Mouse (Mus musculus) MEL (cell line): ENCODE results near the gene Racgap1. TPM values are rescaled to one million over a fixed set of nuclear protein-coding genes. Genes with fewer than 3 reads are reported as not detected.

Experiments used
- DNase-seq: peaks from one replicate; pipeline ENCODE4 v3.0.0; 2011; ENCODE audit warnings: low read depth, low spot score
- H3K27ac ChIP-seq: 2 replicates; pipeline ENCODE4 v1.5.1; 2012; ENCODE audit warnings: low read depth, mild to moderate bottlenecking, control low read depth, low read length, moderate library complexity; ENCODE audit not compliant: control insufficient read depth
- H3K27me3 ChIP-seq, 2 experiments: fragments of 150-350 bp in 1 of 2; sonication (generic) in 1 of 2; 2 replicates each; pipeline ENCODE4 v1.6.1; 2012; ENCODE audit warnings: low read length in 2 of 2, mild to moderate bottlenecking in 2 of 2, improper control_type of control experiment in 1 of 2, moderate library complexity in 1 of 2; ENCODE audit not compliant: insufficient read depth in 2 of 2, control insufficient read depth in 1 of 2
- H3K36me3 ChIP-seq, 2 experiments: 2 replicates each; pipeline ENCODE4 v1.6.1; 2012 to 2014; ENCODE audit warnings: low read length in 2 of 2, improper control_type of control experiment in 1 of 2, inconsistent platforms in 1 of 2, mild to moderate bottlenecking in 1 of 2; ENCODE audit not compliant: insufficient read depth in 2 of 2, control insufficient read depth in 1 of 2
- H3K4me1 ChIP-seq, 2 experiments: fragments of 150-350 bp in 1 of 2; sonication (generic) in 1 of 2; 2 replicates each; pipeline ENCODE4 v1.6.1; 2012; ENCODE audit warnings: low read length in 2 of 2, improper control_type of control experiment in 1 of 2, mild to moderate bottlenecking in 1 of 2; ENCODE audit not compliant: insufficient read depth in 2 of 2, control insufficient read depth in 1 of 2
- H3K4me3 ChIP-seq, 2 experiments: fragments of 150-350 bp in 1 of 2; sonication (generic) in 1 of 2; 2 replicates each; pipeline ENCODE4 v1.5.1; 2012; ENCODE audit warnings: low read depth in 2 of 2, low read length in 2 of 2, mild to moderate bottlenecking in 2 of 2, moderate library complexity in 2 of 2, control low read depth in 1 of 2, improper control_type of control experiment in 1 of 2; ENCODE audit not compliant: control insufficient read depth in 1 of 2, insufficient read depth in 1 of 2
- H3K79me2 ChIP-seq: 2 replicates; pipeline ENCODE4 v1.6.1; 2012; ENCODE audit warnings: mild to moderate bottlenecking, low read length, moderate library complexity; ENCODE audit not compliant: control insufficient read depth, poor library complexity, insufficient read depth
- H3K9ac ChIP-seq: 2 replicates; pipeline ENCODE4 v1.6.1; 2012; ENCODE audit warnings: low read depth, mild to moderate bottlenecking, control low read depth, low read length, moderate library complexity; ENCODE audit not compliant: control insufficient read depth, poor library complexity, severe bottlenecking
- H3K9me3 ChIP-seq: fragments of 150-350 bp; sonication (generic); replicated peaks from 2 replicates; pipeline ENCODE4 v1.6.1; 2012; ENCODE audit warnings: mild to moderate bottlenecking, low read length, improper control_type of control experiment, moderate library complexity; ENCODE audit not compliant: insufficient read depth
- CHD2 ChIP-seq: IDR thresholded peaks from 2 replicates; pipeline ENCODE4 v1.6.1; 2011; ENCODE audit warnings: low read length, improper control_type of control experiment
- CTCF ChIP-seq, 3 experiments: IDR thresholded peaks in 2 of 3; conservative IDR thresholded peaks in 1 of 3; 2 replicates each; pipeline ENCODE4 v1.5.1; 2011 to 2012; ENCODE audit warnings: low read length in 3 of 3, low read depth in 2 of 3, mild to moderate bottlenecking in 2 of 3, improper control_type of control experiment in 1 of 3, inconsistent platforms in 1 of 3, mixed read lengths in 1 of 3, moderate library complexity in 1 of 3; ENCODE audit not compliant: control insufficient read depth in 1 of 3, insufficient read depth in 1 of 3, poor library complexity in 1 of 3, severe bottlenecking in 1 of 3
- ELF1 ChIP-seq: IDR thresholded peaks from 2 replicates; pipeline ENCODE4 v1.6.1; 2014; ENCODE audit warnings: low read depth, mild to moderate bottlenecking, inconsistent platforms, low read length, improper control_type of control experiment, moderate library complexity
- EP300 ChIP-seq, 2 experiments: IDR thresholded peaks; 2 replicates each; pipeline ENCODE4 v1.6.1; 2011; ENCODE audit warnings: improper control_type of control experiment in 2 of 2, low read length in 2 of 2, low read depth in 1 of 2, mild to moderate bottlenecking in 1 of 2
- ETS1 ChIP-seq: IDR thresholded peaks from 2 replicates; pipeline ENCODE4 v1.6.1; 2012; ENCODE audit warnings: low read depth, mild to moderate bottlenecking, inconsistent platforms, low read length, improper control_type of control experiment, moderate library complexity
- GATA1 ChIP-seq: IDR thresholded peaks from 2 replicates; pipeline ENCODE4 v1.6.1; 2011; ENCODE audit warnings: low read depth, low read length, improper control_type of control experiment
- JUND ChIP-seq: IDR thresholded peaks from 2 replicates; pipeline ENCODE4 v1.6.1; 2011; ENCODE audit warnings: low read depth, mild to moderate bottlenecking, improper control_type of control experiment, low read length
- KAT2A ChIP-seq: conservative IDR thresholded peaks from 2 replicates; pipeline ENCODE4 v1.6.1; 2012; ENCODE audit warnings: low read depth, low read length, improper control_type of control experiment, inconsistent platforms
- MAX ChIP-seq: IDR thresholded peaks from 2 replicates; pipeline ENCODE4 v1.6.1; 2011; ENCODE audit warnings: low read length, improper control_type of control experiment
- MAZ ChIP-seq: IDR thresholded peaks from 2 replicates; pipeline ENCODE4 v1.6.1; 2012; ENCODE audit warnings: low read depth, mild to moderate bottlenecking, inconsistent platforms, low read length, improper control_type of control experiment
- MEF2A ChIP-seq: IDR thresholded peaks from 2 replicates; pipeline ENCODE4 v1.6.1; 2014; ENCODE audit warnings: low read depth, mild to moderate bottlenecking, inconsistent platforms, low read length, improper control_type of control experiment; ENCODE audit not compliant: poor library complexity, insufficient replicate concordance, severe bottlenecking; ENCODE audit errors: extremely low read depth
- MXI1 ChIP-seq: IDR thresholded peaks from 2 replicates; pipeline ENCODE4 v1.6.1; 2011; ENCODE audit warnings: mild to moderate bottlenecking, low read depth, low read length, improper control_type of control experiment
- POLR2A ChIP-seq, 2 experiments: IDR thresholded peaks; 2 replicates each; pipeline ENCODE4 v1.6.1; 2011 to 2012; ENCODE audit warnings: low read length in 2 of 2, mild to moderate bottlenecking in 2 of 2, control low read depth in 1 of 2, improper control_type of control experiment in 1 of 2, low read depth in 1 of 2, moderate library complexity in 1 of 2; ENCODE audit not compliant: control insufficient read depth in 1 of 2, insufficient read depth in 1 of 2, poor library complexity in 1 of 2
- POLR2AphosphoS5 ChIP-seq: IDR thresholded peaks from 2 replicates; pipeline ENCODE4 v1.6.1; 2012; ENCODE audit warnings: low read depth, borderline replicate concordance, mild to moderate bottlenecking, inconsistent platforms, low read length, moderate library complexity, mixed read lengths
- SIN3A ChIP-seq: IDR thresholded peaks from 2 replicates; pipeline ENCODE4 v1.6.1; 2012; ENCODE audit warnings: low read length, improper control_type of control experiment, inconsistent platforms
- SMC3 ChIP-seq: IDR thresholded peaks from 2 replicates; pipeline ENCODE4 v1.6.1; 2011; ENCODE audit warnings: low read depth, low read length, improper control_type of control experiment
- TAL1 ChIP-seq: IDR thresholded peaks from 2 replicates; pipeline ENCODE4 v1.6.1; 2012; ENCODE audit warnings: mild to moderate bottlenecking, inconsistent platforms, low read length, moderate library complexity, mixed read lengths
- TCF12 ChIP-seq: IDR thresholded peaks from 2 replicates; pipeline ENCODE4 v1.6.1; 2014; ENCODE audit warnings: low read depth, mild to moderate bottlenecking, inconsistent platforms, low read length, improper control_type of control experiment, moderate library complexity
- UBTF ChIP-seq: IDR thresholded peaks from 2 replicates; pipeline ENCODE4 v1.6.1; 2012; ENCODE audit warnings: low read depth, mild to moderate bottlenecking, inconsistent platforms, low read length, improper control_type of control experiment, moderate library complexity, borderline replicate concordance; ENCODE audit not compliant: insufficient read depth
- USF2 ChIP-seq, 2 experiments: IDR thresholded peaks; 2 replicates each; pipeline ENCODE4 v1.6.1; 2011 to 2012; ENCODE audit warnings: improper control_type of control experiment in 2 of 2, low read length in 2 of 2, borderline replicate concordance in 1 of 2, inconsistent platforms in 1 of 2, low read depth in 1 of 2, mild to moderate bottlenecking in 1 of 2; ENCODE audit not compliant: insufficient read depth in 1 of 2
- ZC3H11A ChIP-seq: IDR thresholded peaks from 2 replicates; pipeline ENCODE4 v1.6.1; 2012; ENCODE audit warnings: low read depth, mild to moderate bottlenecking, inconsistent platforms, low read length, improper control_type of control experiment
- ZKSCAN1 ChIP-seq: IDR thresholded peaks from 2 replicates; pipeline ENCODE4 v1.6.1; 2012; ENCODE audit warnings: low read depth, mild to moderate bottlenecking, inconsistent platforms, low read length, improper control_type of control experiment, moderate library complexity
- ZNF384 ChIP-seq: IDR thresholded peaks from 2 replicates; pipeline ENCODE4 v1.6.1; 2012; ENCODE audit warnings: low read depth, mild to moderate bottlenecking, inconsistent platforms, low read length, improper control_type of control experiment
- polyA plus RNA-seq, 2 experiments: library from polyadenylated mRNA; stranded (reverse) in 1 of 2; unstranded in 1 of 2; fragments of >175 nt in 1 of 2; fragments of >200 nt in 1 of 2; gene quantifications; 2 replicates each; pipeline versions ENCODE4 v1.2.1 to v1.2.4; 2012; ENCODE audit warnings: low replicate concordance in 2 of 2, low read depth in 1 of 2; ENCODE audit not compliant: insufficient read length in 2 of 2, insufficient read depth in 1 of 2, missing spikeins in 1 of 2
- total RNA-seq: library from RNA; depleted of rRNA; stranded (reverse); fragments of 300-350 nt; gene quantifications from 2 replicates; pipeline ENCODE4 v1.2.3, GENCODE M21; 2012

Racgap1 gene
- total and polyA plus RNA-seq, 3 experiments = 126 to 367 (median 149) TPM

DNA sequence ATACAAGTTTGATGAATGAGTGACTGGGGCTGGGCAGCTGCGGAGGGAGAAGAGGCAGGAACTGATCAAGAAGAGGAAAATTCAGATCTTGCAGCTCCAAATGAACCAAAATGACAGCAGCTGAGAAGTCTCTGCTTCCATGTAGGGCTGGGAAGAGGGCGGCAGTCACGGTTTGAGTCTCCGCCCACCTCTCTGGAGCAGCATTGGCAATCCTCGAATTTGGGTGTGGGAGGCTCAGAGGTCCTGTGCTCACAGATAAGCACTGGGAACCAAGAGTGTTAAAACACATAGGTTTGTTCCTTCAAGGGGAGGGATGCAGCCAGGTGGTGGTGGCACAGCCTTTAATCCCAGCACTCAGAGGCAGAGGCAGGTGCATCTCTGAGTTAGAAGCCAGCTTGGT, 44.9 kb downstream of the Racgap1 start:
- Histone ChIP-seq H3K79me2 (no peaks in the 10 kb centered on the region), H3K9ac (no peak overlapping the region), H3K4me1 (peaks cover 0 to 22% of the 10 kb centered on the region in 2 experiments; a peak in 3 of 4 replicates), H3K27ac (no peak overlapping the region), H3K27me3 (peaks cover 6 to 18% of the 10 kb centered on the region in 2 experiments), H3K4me3 (no peak overlapping the region), H3K36me3 (peaks cover 0 to 11% of the 10 kb centered on the region in 2 experiments; a peak in 2 of 4 replicates), H3K9me3 (no peaks in the 10 kb centered on the region)
- peak; percentile 58 for TF ChIP-seq TAL1
- 0 out of 2 replicates have a peak, but pooled peaks have one; percentile 48 for TF ChIP-seq TCF12
- no peak for TF ChIP-seq MEF2A
- TF ChIP-seq CTCF (IDR thresholded peaks at IDR 0.05 in 2 of 3, conservative IDR thresholded peaks at IDR 0.05 in 1 of 3; ENCODE audit: control insufficient read depth in 1 of 3, insufficient read depth in 1 of 3, low read depth in 2 of 3, low read length in 3 of 3, poor library complexity in 1 of 3, severe bottlenecking in 1 of 3) = no peak
- TF ChIP-seq USF2 (IDR thresholded peaks at IDR 0.05; ENCODE audit: borderline replicate concordance in 1 of 2, insufficient read depth in 1 of 2, low read depth in 1 of 2, low read length in 2 of 2) = no peak
- no peak for TF ChIP-seq MAX
- TF ChIP-seq POLR2AphosphoS5 = no peak
- no peak for TF ChIP-seq ZKSCAN1
- no peak for TF ChIP-seq CHD2
- no peak for TF ChIP-seq MXI1
- TF ChIP-seq JUND = no peak
- TF ChIP-seq MAZ = no peak
- no peak for TF ChIP-seq UBTF
- no peak for TF ChIP-seq ETS1
- TF ChIP-seq EP300 (IDR thresholded peaks at IDR 0.05; ENCODE audit: low read depth in 1 of 2, low read length in 2 of 2) = peak in 1 of 2 experiments; percentile 64; a peak in 2 of 4 replicates
- TF ChIP-seq GATA1 = 0 out of 2 replicates have a peak, but pooled peaks have one; percentile 44
- no peak for TF ChIP-seq SIN3A
- no peak for TF ChIP-seq ZC3H11A
- no peak for TF ChIP-seq ELF1
- TF ChIP-seq SMC3 = peak; percentile 17; the same call in 1 of the 2 replicates
- no peak for TF ChIP-seq ZNF384
- TF ChIP-seq KAT2A = no peak
- TF ChIP-seq POLR2A (IDR thresholded peaks at IDR 0.05; ENCODE audit: control insufficient read depth in 1 of 2, insufficient read depth in 1 of 2, low read depth in 1 of 2, low read length in 2 of 2, poor library complexity in 1 of 2) = no peak
- DNase-seq = peak; percentile 73
